Mouse (Mus musculus): ENCODE results near the gene Pml. TPM values are rescaled to one million over a fixed set of nuclear protein-coding genes. Genes with fewer than 3 reads are reported as not detected.

The Pml gene
- polyA plus RNA-seq, 1 experiment = 9.5 TPM

DNA sequence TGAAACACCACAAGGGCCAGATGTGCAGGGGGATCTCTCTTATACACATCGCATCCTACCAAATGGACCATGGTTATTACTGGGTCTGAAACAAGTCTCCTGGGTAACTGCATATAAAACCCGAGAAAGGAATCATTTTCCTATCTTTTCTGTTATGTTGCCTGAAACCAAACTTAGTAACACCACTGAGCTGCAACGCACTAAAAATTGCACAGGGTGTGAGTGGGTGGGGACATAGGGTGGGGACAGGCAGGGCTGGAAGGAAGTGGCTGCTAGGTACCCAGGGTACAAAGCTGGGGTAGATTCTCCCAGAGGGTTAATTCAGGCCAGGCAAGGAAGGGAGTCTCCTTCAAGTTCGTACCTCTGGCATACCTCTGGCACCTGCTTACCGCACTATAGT is 6.9 kb downstream of the Pml start:
- DNase-seq (ENCODE audit: extremely low spot score in 1 of 2, low spot score in 1 of 2) = peak in 1 of 2 experiments; percentile 43

GRCm38 (mm10) chr9:58241780-58242485 is 7.7 kb downstream of the Pml start:
- no peak for DNase-seq (ENCODE audit: extremely low spot score in 1 of 2, low spot score in 1 of 2)

DNA sequence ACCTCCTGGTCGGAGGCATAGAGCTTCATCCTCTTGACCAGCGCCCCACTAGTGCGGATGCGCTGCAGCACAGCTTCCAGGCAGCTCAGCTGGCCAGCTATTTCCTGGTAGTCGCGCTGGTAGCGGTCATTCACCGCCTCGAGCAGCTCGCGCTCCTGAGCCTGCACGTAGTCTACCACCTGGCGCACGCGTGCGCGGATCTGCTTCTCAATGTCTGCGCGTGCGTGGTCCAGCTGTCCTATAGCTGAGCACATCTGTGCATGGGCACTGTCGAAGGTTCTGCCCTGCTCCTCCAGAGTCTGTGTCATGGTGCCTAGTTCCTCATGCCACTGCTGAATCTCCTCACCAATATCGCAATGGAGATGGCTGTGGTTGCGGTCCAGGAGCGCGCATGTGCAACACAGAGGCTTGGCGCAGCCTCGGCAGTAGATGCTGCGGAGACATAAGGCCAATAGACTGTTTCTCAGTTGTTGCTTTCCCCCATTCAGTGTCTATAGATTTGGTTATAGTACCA is 15.0 kb downstream of the Pml start:
- DNase-seq (ENCODE audit: extremely low spot score in 1 of 2, low spot score in 1 of 2) = no peak

- no peak for DNase-seq (ENCODE audit: extremely low spot score in 1 of 2, low spot score in 1 of 2)
These were observed 17.2 kb downstream of the Pml start for GRCm38 (mm10) chr9:58232374-58232773.

- DNase-seq (ENCODE audit: extremely low spot score in 1 of 2, low spot score in 1 of 2) = no peak
These were observed 17.8 kb downstream of the Pml start for GRCm38 (mm10) chr9:58231746-58232145.

DNA sequence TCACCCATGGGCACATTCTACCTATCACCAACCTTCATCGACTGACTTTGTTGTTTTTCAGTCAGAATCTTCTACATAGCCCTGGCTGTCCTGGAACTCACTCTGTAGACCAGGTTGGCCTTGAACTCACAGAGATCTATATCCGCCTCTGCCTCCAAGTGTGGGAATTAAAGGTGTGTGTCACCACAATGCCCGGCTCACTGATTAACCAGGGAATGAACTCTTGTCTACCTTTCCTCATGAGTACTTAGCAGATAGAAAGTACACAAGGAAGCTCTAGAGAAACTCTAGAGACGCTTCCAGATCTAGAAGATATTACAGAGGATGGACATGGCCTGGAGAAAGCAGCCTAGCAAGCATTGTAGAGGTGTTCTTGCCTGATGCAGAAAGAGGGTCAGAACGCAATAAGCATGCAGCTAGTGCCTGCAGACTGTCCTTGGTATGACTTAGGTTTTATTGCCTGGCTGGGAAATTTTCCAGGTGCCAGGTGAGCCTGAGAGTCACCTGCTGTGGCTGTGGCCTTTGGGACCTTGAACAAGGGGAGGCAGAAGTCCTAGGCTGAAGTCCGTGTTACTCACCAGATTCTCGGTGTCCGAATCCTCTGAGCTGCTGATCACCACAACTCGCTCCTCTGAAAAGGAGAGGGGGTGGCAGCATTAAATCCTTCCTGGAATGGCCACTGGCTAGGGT is 20.7 kb downstream of the Pml start:
- DNase-seq (ENCODE audit: extremely low spot score in 1 of 2, low spot score in 1 of 2) = no peak

DNA sequence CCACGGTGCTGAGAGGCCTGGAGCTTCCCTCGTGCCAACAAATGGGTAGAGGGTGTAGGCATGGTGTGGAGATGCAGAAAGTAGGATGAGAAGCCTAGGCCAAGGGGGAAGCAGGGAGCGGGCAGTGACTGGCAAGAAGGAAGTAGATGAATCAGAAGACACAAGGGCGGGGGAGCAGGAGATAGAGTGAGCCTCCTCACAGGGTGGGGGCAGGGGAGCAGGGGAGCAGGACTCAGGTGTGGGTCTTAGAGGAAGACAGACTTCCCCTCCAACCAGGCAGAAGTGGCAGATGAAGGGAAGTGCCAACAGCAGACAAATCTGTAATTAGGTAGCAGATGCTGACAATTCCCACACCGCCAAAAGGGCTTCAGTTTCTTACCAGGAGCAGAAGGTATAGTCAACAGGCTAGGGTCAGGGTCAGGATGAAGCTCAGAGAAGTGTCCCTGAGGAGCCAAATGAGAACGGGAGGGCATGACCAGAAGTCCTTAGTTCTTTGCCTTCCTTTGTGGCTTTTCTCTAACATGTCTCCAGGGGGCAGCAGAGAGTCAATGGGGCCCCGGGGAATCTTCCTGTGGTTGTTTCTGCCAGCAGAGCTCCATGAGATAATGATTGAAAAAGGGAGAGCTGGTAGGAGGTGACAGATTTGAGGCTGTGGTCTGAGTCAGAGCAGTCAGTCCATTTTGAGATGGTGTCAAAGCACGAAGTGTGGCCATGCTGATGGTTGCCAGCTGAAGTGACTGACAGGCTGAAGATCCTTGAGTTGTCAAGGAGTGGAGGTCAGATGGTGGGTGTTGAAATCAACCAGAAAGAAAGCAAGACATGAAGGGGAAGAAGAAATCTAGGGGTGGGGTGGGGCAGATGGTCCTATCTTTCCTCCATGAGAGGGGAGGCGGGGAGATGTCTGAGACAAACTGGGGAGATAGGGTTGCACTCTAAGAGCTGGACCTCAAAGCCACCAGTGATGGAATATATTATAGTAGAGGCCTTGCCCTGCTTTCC is 23.4 kb downstream of the Pml start:
- peak in 1 of 2 experiments; percentile 77 for DNase-seq (ENCODE audit: extremely low spot score in 1 of 2, low spot score in 1 of 2)

DNA sequence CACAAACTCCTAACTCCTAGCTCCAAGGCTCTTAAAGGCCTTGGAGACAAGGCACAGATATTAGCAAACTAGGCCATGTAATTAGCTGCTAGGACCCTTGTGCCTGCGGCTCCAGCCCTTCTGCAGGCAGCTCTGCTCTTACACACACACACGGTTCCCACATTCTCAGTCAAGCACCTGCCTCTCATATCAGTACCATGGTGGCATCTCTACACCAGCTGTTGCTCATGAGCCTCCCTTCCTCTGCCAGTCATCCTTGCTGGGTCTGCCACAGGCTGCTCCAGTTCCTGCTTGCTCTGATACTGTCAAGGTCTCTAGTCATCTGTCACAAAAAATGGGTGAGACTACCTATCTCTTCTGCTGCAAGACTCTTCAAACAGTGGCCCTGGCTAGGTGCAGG is 25.2 kb downstream of the Pml start:
- no peak for DNase-seq (ENCODE audit: extremely low spot score in 1 of 2, low spot score in 1 of 2)

- DNase-seq (ENCODE audit: extremely low spot score in 1 of 2, low spot score in 1 of 2) = peak in 1 of 2 experiments; percentile 59
These were observed 29.2 kb downstream of the Pml start for GRCm38 (mm10) chr9:58220218-58220903.

- DNase-seq (ENCODE audit: extremely low spot score in 1 of 2, low spot score in 1 of 2) = no peak
These were observed 31.0 kb downstream of the Pml start for GRCm38 (mm10) chr9:58218539-58218938.

- DNase-seq (ENCODE audit: extremely low spot score in 1 of 2, low spot score in 1 of 2) = peak in 1 of 2 experiments; percentile 63
These were observed 33.2 kb downstream of the Pml start for GRCm38 (mm10) chr9:58216402-58216801.

DNA sequence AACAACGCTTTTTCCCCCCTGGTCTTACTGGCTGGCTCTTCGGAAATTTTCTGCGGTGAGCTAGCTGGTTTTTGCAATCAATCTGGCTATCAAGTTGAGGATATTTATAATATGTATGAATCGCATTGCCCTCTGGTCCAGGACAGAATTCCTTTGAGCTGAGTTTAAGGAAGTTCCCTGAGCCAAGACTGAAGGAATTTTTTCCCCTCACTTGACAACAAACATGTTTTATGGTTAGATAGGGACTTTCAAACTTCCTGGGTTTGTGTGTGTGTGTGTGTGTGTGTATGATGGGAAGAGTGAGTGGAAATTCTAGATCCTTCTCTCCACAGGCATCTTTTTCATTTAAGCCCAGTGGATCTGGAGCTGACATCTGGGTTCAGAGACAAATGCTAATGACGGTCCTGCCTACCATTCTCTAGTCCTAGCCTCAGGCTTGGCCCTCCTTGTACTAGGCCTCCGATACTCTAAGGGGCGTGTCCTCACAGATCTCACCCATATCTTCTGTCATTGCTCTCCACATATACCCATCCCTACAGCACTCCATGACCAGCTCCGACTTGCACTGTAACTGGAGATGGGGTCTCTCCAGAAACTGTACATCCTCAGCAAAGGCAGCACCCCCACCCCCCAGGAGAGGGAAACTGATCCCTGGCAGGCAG is 34.9 kb downstream of the Pml start:
- no peak for DNase-seq (ENCODE audit: extremely low spot score in 1 of 2, low spot score in 1 of 2)

DNA sequence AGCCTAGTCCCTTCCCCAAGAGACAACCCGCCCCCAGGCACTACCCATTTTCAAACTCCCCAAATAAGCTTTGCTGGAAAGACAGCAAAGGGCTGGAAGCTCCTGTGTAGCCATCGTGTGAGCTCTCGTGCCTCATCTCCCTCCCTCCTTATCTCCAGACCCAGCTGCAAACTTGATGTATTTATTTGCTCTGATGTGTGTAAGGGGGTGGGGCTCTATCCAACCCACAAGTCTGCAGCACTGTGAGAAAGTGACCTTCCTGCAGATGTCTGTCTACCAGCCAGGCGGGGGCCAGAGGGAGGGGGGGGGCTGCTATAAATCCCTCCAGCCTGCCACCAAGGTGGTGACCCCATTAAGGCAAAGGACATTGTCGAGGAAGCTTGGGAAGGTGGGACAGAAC is 35.7 kb downstream of the Pml start:
- DNase-seq (ENCODE audit: extremely low spot score in 1 of 2, low spot score in 1 of 2) = no peak

DNA sequence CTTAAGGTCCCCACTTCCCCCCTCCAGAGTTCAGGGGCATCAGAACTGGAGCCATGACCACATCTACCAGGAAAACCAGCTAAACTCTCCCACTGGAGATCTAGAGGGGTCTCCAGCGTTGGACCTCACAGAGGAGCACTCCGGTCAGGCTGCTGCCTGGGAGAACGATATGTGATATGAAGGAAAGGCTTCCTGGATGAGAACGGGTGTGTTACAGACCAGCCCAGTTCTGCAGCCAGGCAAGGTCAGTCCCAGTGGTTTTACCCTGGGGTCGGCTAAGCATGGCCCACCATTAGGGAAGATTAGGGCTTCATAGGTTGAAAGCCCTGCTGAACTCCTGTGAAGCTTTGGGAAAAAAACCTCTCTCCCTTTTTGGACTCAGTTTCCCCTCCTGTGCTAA is 36.2 kb downstream of the Pml start:
- no peak for DNase-seq (ENCODE audit: extremely low spot score in 1 of 2, low spot score in 1 of 2)

DNA sequence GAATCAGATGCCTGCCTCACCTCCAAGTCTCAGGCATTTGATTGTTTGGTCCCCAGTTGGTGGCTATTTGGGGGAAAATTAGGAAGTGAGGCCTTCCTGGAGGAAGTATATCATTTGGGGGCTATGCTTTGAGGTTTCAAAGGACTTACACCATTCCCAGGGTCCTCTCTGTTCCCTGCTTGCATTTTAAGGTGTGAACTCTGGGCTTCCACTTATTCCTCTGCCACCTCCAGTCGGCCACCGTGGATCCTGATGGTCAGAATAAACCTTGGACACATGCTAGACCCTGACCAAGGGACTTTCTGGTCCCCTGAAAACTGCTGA is 39.3 kb downstream of the Pml start:
- DNase-seq (ENCODE audit: extremely low spot score in 1 of 2, low spot score in 1 of 2) = no peak

DNA sequence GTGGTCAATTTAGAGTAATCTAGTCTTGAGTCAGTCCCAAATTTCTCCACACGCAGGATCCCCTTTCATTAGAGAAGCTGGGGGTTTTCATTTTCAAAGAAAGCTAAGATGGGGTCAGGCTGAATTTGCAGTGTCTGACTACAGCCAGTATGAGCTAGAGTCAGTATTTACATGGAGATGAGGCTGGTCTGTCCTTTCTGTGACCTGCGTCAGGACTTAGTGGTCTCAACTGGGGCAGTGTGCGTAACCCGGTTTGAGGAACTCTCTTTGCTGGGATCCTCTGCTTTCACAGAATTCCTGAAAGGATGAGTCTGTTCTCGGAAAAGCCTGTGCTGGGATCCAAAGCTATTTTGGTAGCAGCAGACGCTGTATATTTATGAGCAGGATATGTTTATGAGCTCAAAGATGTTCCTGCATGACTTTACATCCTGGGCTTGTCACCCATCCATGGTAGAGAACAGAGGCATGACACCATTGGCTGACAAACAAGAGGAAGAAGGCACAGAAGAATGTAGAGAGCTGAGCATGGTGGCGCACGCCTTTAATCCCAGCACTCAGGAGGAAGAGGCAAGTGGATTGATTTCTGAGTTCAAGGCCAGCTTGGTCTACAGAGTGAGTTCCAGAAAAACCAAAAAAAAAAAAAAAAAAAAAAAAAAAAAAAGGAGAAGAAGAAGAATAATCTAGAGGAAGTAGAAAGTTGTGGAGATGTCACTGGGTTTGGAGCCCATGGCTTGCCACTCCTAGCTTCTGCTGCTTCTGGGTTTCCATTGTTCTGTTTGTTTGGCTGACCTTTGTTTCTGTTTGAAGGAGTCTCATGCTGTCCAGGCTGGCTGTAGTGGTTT is 39.9 kb downstream of the Pml start:
- DNase-seq (ENCODE audit: extremely low spot score in 1 of 2, low spot score in 1 of 2) = peak in 1 of 2 experiments; percentile 36

- no peak for DNase-seq (ENCODE audit: extremely low spot score in 1 of 2, low spot score in 1 of 2)
These were observed 43.6 kb downstream of the Pml start for GRCm38 (mm10) chr9:58206013-58206412.

GRCm38 (mm10) chr9:58204448-58205000 is 45.1 kb downstream of the Pml start:
- DNase-seq (ENCODE audit: extremely low spot score in 1 of 2, low spot score in 1 of 2) = peak; percentile 78 to 96

Data from frontal cortex, adult 2 months (tissue).